Mouse (Mus musculus) small intestine, adult 2 months (tissue): Measurements from ENCODE around the gene Hcfc1. TPM values are rescaled to one million over a fixed set of nuclear protein-coding genes. Genes with fewer than 3 reads are reported as not detected.

Source experiments
- H3K27ac ChIP-seq: fragments of 200-500 bp; 2 replicates; pipeline ENCODE4 v1.5.1; 2012; ENCODE audit warnings: low read depth, low read length, control low read depth, inconsistent platforms; ENCODE audit not compliant: insufficient read depth
- H3K27me3 ChIP-seq: fragments of 200-500 bp; 2 replicates; pipeline ENCODE4 v1.6.1; 2012; ENCODE audit warnings: mild to moderate bottlenecking, moderate library complexity, low read length, inconsistent platforms; ENCODE audit not compliant: control insufficient read depth, insufficient read depth
- H3K36me3 ChIP-seq: fragments of 200-500 bp; 2 replicates; pipeline ENCODE4 v1.6.1; 2012; ENCODE audit warnings: mild to moderate bottlenecking, low read length, control low read depth, inconsistent platforms; ENCODE audit not compliant: control insufficient read depth, insufficient read depth
- H3K4me1 ChIP-seq: fragments of 200-500 bp; 2 replicates; pipeline ENCODE4 v1.6.1; 2012; ENCODE audit warnings: low read length, inconsistent platforms, mixed read lengths; ENCODE audit not compliant: control insufficient read depth, insufficient read depth, insufficient read length
- H3K4me3 ChIP-seq: fragments of 200-500 bp; 2 replicates; pipeline ENCODE4 v1.5.1; 2012; ENCODE audit warnings: low read depth, mild to moderate bottlenecking, control low read depth, inconsistent platforms, low read length, moderate library complexity
- CTCF ChIP-seq: fragments of 200-500 bp; IDR thresholded peaks from 2 replicates; pipeline ENCODE4 v1.5.1; 2012; ENCODE audit warnings: low read depth, mild to moderate bottlenecking, control low read depth, inconsistent platforms, low read length, moderate library complexity, mixed read lengths; ENCODE audit not compliant: insufficient replicate concordance, insufficient read length; ENCODE audit errors: extremely low read depth
- POLR2A ChIP-seq: fragments of 200-500 bp; IDR thresholded peaks from 2 replicates; pipeline ENCODE4 v1.6.1; 2012; ENCODE audit warnings: low read depth, mild to moderate bottlenecking, control low read depth, inconsistent platforms, low read length, moderate library complexity
- WGBS: fragments of 180-500 bp; shearing (Covaris S2); methylation state at CpG from one replicate; pipeline ENCODE4 v1.1.7; 2018; 5-methylcytosine and 5-hydroxymethylcytosine counted together
- polyA plus RNA-seq: library from polyadenylated mRNA; depleted of rRNA; stranded (reverse); fragments of >200 nt; gene quantifications from 2 replicates; pipeline ENCODE4 v1.2.3, GENCODE M21; 2012; rRNA removed

The Hcfc1 gene
- 38.2 and 53.4 TPM in 2 replicates for polyA plus RNA-seq

GRCm38 (mm10) chrX:73966248-73967176, at the start of gene Hcfc1:
TSS of gene Hcfc1 (minus strand) at chrX:73966357.
- Histone ChIP-seq H3K27me3 (no peaks in the 10 kb centered on the region), H3K36me3 (no peaks in the 10 kb centered on the region; the same call in 1 of the 2 replicates), H3K4me3 (peak within 1 kb of the TSS; percentile 100), H3K27ac (peak within 1 kb of the TSS; percentile 99), H3K4me1 (peaks cover 9% of the 10 kb centered on the region; the same call in 1 of the 2 replicates)
- 13% methylated on average over 58 of the region's 58 CpGs for WGBS
- TF ChIP-seq CTCF (no peak), POLR2A (peak; percentile 28; the same call in 1 of the 2 replicates)

DNA sequence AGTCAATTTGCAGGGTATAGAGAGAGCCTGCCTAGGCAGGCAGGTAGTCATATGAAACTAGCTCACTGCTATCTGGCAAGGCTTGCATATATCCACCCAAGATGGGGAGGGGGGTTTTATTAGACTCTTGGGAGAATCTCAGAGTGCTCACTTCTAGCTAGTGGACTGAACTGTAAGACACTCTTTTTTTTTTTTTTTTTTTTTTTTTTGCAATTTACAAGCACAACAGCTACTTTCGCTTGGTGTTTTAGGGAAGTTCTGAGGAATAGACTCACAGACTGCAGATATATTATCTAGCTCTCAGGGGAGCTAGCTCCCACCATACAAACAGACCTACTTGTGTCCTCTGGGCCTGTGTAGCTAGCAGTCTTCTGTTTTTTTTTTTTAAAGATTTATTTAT, 48.4 kb upstream of the Hcfc1 start:
- H3K4me1 ChIP-seq, result no peaks in the 10 kb centered on the region
- 93% methylated on average over 1 of the region's 1 CpGs for WGBS
- H3K27ac ChIP-seq, result no peak overlapping the region
- no peak for TF ChIP-seq POLR2A
- no peak for TF ChIP-seq CTCF
- H3K36me3 ChIP-seq, result peaks cover 18% of the 10 kb centered on the region
- no peaks in the 10 kb centered on the region for H3K27me3 ChIP-seq
- H3K4me3 ChIP-seq, result no peak overlapping the region

- TF ChIP-seq CTCF, result no peak
- no peak for TF ChIP-seq POLR2A
- Histone ChIP-seq H3K36me3 (no peaks in the 10 kb centered on the region), H3K27me3 (no peaks in the 10 kb centered on the region), H3K4me1 (no peaks in the 10 kb centered on the region), H3K27ac (no peak overlapping the region), H3K4me3 (no peak overlapping the region)
- 50% methylated on average over 8 of the region's 8 CpGs for WGBS
These were observed 41.9 kb upstream of the Hcfc1 start for GRCm38 (mm10) chrX:74008063-74008462.

- Histone ChIP-seq H3K36me3 (no peaks in the 10 kb centered on the region), H3K27me3 (no peaks in the 10 kb centered on the region)
These were observed 40.2 kb upstream of the Hcfc1 start for GRCm38 (mm10) chrX:74006401-74006800.

GRCm38 (mm10) chrX:74003644-74004043, 37.5 kb upstream of the Hcfc1 start:
- Histone ChIP-seq H3K27me3 (no peaks in the 10 kb centered on the region), H3K4me3 (no peak overlapping the region), H3K4me1 (no peaks in the 10 kb centered on the region), H3K27ac (no peak overlapping the region), H3K36me3 (no peaks in the 10 kb centered on the region)
- TF ChIP-seq POLR2A, result no peak
- no peak for TF ChIP-seq CTCF
- 75% methylated on average over 2 of the region's 2 CpGs for WGBS

More at GRCm38 (mm10) chrX:74006401-74006800, 40.2 kb upstream of the Hcfc1 start:
- Histone ChIP-seq H3K27ac (no peak overlapping the region), H3K4me1 (no peaks in the 10 kb centered on the region), H3K4me3 (no peak overlapping the region)
- WGBS, result 81% methylated on average over 21 of the region's 21 CpGs
- TF ChIP-seq POLR2A, result no peak
- no peak for TF ChIP-seq CTCF

- H3K27ac ChIP-seq, result no peak overlapping the region
- TF ChIP-seq CTCF, result no peak
- no peak for TF ChIP-seq POLR2A
- no peaks in the 10 kb centered on the region for H3K36me3 ChIP-seq
- no peak overlapping the region for H3K4me3 ChIP-seq
- H3K27me3 ChIP-seq, result no peaks in the 10 kb centered on the region
- 51% methylated on average over 3 of the region's 3 CpGs for WGBS
- no peaks in the 10 kb centered on the region for H3K4me1 ChIP-seq
These were observed 34.9 kb upstream of the Hcfc1 start for GRCm38 (mm10) chrX:74001024-74001423.
